Mouse (Mus musculus): ENCODE results near the gene Ak3. TPM values are rescaled to one million over a fixed set of nuclear protein-coding genes. Genes with fewer than 3 reads are reported as not detected.
A peak's percentile ranks its signal among the peaks of the same experiment; 100 is the strongest.

Ak3 gene
- 82.9 and 85.3 TPM in 2 replicates for polyA plus RNA-seq (2016; fragmentation: Nextera tagmentation; extraction: Ambion mirVana)

DNA sequence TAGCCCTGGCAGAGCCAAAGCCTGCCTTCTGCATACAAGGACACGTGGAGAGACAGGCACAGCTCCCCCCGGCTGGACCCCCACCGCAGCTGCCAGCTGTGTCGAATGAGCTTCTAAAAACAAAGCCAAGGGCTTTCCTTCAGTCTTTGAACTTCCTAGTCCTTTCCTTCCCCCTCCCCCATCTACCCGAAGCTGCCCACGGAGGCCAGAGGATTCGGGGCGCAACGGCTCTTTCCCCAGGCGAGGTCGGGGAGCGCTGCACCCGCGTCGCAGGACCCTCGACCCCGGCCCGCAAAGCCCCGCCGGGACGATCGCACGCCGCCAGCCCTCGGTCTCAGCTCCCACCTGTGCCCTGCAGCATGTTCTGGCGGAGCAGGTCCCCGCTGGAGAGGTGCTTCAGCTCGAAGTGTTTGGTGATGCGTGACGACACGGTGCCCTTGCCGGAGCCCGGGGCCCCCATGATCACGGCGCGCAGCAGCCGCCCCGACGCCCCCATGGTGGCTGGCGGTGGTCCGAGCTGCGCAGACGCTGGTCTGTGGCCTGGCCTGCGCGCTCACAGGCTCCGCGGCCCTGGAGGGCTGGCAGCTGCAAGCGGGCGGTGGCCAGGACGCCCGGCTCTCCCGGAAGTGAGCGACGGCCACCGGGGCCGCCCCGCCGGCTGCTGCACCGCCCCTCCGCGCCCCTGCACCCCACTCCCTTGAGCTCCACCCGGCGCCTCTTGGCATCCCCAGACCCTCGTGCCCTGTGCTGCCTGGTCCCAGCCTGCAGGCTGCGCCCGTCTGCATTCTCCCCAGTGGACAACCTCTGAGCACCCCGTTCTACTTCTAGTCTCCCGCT is at the start of gene Ak3:
Gene Ak3 (minus strand): TSS at position 628 of the 837 bp plus-strand sequence.
- Histone ChIP-seq H3K9me3 (no peaks in the 10 kb centered on the region), H3K27ac (peak within 1 kb of the TSS; percentile 97), H3K27me3 (ENCODE audit: poor library complexity, severe bottlenecking) (0 out of 2 replicates have a peak, but pooled peaks cover 8% of the 10 kb centered on the region), H3K4me3 (peak within 1 kb of the TSS; percentile 85), H3K36me3 (replicated peaks) (peaks cover 3% of the 10 kb centered on the region; the same call in 1 of the 2 replicates), H3K4me1 (peaks cover 62% of the 10 kb centered on the region)
- peak; percentile 72 for DNase-seq (ENCODE audit: extremely low spot score, low spot score)
- WGBS = under 1% methylated on average over 68 of the region's 68 CpGs

DNA sequence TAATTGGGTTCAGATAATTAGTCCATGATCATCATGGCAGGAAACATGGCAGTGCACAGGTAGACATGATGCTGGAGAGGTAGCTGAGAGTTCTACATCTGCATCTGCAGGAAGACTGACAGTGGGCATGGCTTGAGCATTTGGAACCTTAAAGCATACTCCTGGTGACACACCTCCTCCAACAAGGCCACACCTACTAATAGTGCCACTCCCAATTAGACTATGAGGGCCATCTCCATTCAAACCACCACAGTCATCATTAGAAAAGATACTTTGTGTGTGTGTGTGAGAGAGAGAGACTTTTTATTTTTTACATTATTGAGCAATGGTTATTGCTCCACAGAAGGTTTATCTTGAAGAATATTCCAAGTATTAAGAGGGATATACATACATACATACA is 44.4 kb upstream of the Ak3 start:
- no peak overlapping the region for H3K27ac ChIP-seq
- no peaks in the 10 kb centered on the region for H3K9me3 ChIP-seq
- H3K4me1 ChIP-seq = no peaks in the 10 kb centered on the region
- no peak for DNase-seq (ENCODE audit: extremely low spot score, low spot score)
- no peak overlapping the region for H3K4me3 ChIP-seq
- no peaks in the 10 kb centered on the region for H3K36me3 ChIP-seq (replicated peaks)
- no peaks in the 10 kb centered on the region for H3K27me3 ChIP-seq (ENCODE audit: poor library complexity, severe bottlenecking)

DNA sequence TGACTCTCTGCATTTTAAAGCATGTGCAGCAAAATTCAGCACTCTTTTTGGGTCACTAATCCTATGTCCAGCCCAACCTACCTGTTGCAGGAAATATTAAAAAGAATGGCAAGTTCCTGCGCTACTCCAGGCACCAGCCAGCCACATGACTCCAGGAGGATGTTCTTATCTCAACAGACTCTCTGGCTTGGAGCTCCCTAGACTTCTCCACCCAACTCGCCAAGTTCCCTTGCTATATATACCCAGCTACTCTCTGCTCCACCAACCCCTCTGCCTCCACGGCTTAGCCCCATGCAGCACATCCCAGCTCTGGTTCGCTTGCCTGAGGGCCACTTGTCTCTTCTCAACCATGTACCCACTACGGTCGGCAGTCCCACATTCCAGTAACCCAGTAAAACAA is 40.9 kb upstream of the Ak3 start:
- Histone ChIP-seq H3K4me3 (no peak overlapping the region), H3K4me1 (no peaks in the 10 kb centered on the region), H3K27me3 (ENCODE audit: poor library complexity, severe bottlenecking) (no peaks in the 10 kb centered on the region), H3K27ac (no peak overlapping the region), H3K36me3 (replicated peaks) (no peaks in the 10 kb centered on the region), H3K9me3 (peaks cover 1% of the 10 kb centered on the region; the same call in 1 of the 2 replicates)
- 88% methylated on average over 6 of the region's 6 CpGs for WGBS
- no peak for DNase-seq (ENCODE audit: extremely low spot score, low spot score)

DNA sequence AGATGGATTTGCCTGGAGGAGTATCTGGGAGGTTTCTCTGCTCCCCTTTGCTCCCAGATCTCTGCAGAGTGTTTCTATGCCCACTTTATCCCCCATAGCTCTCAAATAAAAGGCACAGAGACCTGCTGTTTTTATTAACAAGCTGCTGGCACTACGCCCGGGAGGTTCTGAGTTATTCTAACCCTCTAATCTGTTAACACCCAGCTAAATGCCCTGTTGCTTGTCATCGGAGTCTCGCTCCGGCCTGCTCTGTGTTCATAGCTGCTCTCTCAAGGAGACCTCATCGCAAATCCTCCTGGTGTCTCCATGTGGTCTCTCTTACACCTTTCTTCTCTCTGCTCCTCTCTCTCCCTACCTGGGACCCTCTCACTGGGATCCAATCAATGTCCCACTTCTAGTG is 27.0 kb upstream of the Ak3 start:
- H3K27me3 ChIP-seq (ENCODE audit: poor library complexity, severe bottlenecking) = no peaks in the 10 kb centered on the region
- H3K36me3 ChIP-seq (replicated peaks) = no peaks in the 10 kb centered on the region
- H3K27ac ChIP-seq = no peak overlapping the region
- no peak for DNase-seq (ENCODE audit: extremely low spot score, low spot score)
- 86% methylated on average over 6 of the region's 6 CpGs for WGBS
- no peaks in the 10 kb centered on the region for H3K9me3 ChIP-seq
- no peak overlapping the region for H3K4me3 ChIP-seq
- H3K4me1 ChIP-seq = no peaks in the 10 kb centered on the region; the same call in 1 of the 2 replicates

DNA sequence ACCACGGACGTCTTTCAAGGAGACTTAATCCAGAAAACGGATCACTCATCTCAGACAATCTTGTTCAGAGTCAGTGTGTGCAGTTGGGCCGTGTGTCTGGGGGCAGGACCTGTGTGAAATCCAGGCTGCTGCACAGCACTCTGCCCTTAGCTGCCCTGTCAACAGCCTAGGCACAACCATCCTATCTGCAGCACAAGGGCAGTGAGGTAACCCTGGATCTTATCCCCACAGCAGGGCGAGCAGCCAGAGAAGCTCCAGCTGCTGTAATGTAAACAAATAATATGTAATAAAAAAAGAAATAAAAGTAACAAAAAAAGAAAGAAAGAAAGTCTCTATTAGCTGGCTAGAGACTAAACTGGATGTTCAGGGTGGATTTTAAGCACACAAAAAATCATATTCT is 21.4 kb upstream of the Ak3 start:
- no peak overlapping the region for H3K27ac ChIP-seq
- 86% methylated on average over 5 of the region's 5 CpGs for WGBS
- peaks cover 19% of the 10 kb centered on the region for H3K4me1 ChIP-seq
- H3K36me3 ChIP-seq (replicated peaks) = no peaks in the 10 kb centered on the region
- no peaks in the 10 kb centered on the region for H3K27me3 ChIP-seq (ENCODE audit: poor library complexity, severe bottlenecking)
- H3K9me3 ChIP-seq = no peaks in the 10 kb centered on the region
- H3K4me3 ChIP-seq = no peak overlapping the region
- no peak for DNase-seq (ENCODE audit: extremely low spot score, low spot score)

DNA sequence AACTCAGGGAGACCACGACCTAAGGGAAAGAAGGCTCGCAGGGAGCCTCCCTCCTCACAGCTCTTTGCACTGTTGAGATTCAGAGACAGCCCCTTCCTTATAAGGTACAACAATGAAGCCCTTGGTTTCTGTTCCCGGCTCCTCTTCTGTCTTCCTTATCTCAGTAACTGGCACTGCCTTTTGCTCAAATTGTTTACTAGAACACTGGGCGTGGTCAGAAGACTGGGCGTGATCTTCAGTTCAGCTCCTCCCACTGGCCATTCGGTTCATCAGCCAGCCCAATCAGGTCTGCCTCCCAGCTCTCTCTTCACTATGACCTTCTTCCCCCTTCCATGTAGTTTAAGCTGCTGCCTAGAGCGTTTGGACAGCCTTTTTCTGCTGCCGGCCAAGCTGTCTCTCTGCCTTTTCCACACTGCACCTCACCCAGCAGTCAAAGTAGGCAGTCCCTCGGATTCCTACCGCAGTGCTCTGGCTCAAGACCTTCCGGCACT is 19.3 kb upstream of the Ak3 start:
- H3K27ac ChIP-seq = peak overlapping the region; percentile 67
- H3K4me1 ChIP-seq = peaks cover 27% of the 10 kb centered on the region
- H3K4me3 ChIP-seq = peak overlapping the region; percentile 36
- H3K9me3 ChIP-seq = no peaks in the 10 kb centered on the region
- no peaks in the 10 kb centered on the region for H3K36me3 ChIP-seq (replicated peaks)
- no peaks in the 10 kb centered on the region for H3K27me3 ChIP-seq (ENCODE audit: poor library complexity, severe bottlenecking)
- WGBS = 15% methylated on average over 11 of the region's 11 CpGs
- peak; percentile 50 for DNase-seq (ENCODE audit: extremely low spot score, low spot score)

DNA sequence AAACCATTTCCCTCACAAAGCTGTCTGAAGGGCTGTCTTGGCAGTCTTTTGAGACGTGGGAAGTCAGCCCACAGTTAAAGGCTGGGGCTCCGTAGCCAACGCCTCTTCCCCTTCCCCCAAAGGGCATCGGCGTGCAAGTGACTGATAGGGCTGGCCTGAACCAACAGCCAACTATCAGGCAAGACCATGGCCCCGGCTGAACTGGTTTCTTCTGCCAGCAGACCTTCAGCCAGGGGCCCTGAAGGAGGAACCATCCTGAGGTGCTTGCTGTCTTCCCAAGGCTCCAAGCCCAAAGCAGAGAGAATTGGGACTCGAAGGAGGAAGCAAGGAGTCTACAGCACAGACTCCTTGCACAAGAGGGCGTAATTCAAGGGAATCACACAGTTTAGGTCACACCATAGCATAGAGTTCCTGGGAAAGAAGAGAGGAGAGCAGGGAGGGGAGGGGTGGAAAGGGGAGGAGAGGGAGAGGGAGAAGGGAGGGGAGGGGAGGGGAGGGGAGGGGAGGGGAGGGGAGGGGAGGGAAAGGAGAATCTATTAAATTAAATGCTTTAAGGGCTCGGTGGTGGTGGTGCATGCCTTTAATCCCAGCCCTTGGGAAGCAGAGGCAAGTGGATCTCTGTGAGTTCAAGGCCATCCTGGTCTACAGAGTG is 16.8 kb upstream of the Ak3 start:
- Histone ChIP-seq H3K27me3 (ENCODE audit: poor library complexity, severe bottlenecking) (no peaks in the 10 kb centered on the region), H3K4me3 (no peak overlapping the region), H3K4me1 (peaks cover 38% of the 10 kb centered on the region), H3K9me3 (no peaks in the 10 kb centered on the region), H3K27ac (peak overlapping the region; percentile 70), H3K36me3 (replicated peaks) (no peaks in the 10 kb centered on the region)
- DNase-seq (ENCODE audit: extremely low spot score, low spot score) = no peak
- 71% methylated on average over 9 of the region's 9 CpGs for WGBS

DNA sequence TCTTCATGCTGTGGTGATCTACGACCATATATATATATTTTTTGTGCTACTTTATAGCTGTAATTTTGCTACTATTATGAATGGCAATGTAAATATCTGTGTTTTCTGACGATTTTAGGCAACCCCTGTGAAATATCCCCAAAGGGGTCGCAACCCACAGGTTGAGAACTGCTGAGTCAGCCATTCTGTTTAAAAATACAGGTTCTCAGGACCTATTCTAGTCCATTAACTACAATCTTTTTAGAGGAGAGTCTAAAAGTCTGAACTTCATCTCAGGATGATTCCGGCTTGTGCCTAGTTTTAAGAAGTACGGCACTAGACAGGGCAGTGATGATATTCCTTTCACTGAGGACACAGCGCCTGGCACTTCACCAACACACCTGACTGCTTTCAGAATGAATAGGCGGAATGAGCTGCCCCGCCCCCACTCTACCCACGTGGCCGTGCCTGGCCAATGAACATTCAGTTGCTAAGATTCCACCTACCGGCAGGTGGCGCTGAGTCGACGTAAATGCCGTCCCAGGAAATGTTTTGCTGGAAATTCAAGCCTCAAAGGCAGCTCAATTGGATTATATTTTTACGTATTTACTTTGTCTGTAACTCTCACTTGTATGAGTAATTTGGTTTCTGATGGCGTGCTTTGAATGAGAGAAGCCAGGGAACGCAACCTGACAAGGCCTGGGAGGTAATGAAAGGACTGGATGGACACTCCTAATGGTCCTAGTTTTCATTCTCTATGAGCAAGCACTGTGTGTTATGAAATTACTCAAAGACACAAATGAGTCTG is 16.0 kb upstream of the Ak3 start:
- Histone ChIP-seq H3K4me1 (peaks cover 36% of the 10 kb centered on the region), H3K4me3 (peak overlapping the region; percentile 23; the same call in 1 of the 2 replicates), H3K36me3 (replicated peaks) (no peaks in the 10 kb centered on the region), H3K9me3 (no peaks in the 10 kb centered on the region), H3K27ac (peak overlapping the region; percentile 70), H3K27me3 (ENCODE audit: poor library complexity, severe bottlenecking) (no peaks in the 10 kb centered on the region)
- peak; percentile 89 for DNase-seq (ENCODE audit: extremely low spot score, low spot score)
- WGBS = 20% methylated on average over 18 of the region's 18 CpGs

DNA sequence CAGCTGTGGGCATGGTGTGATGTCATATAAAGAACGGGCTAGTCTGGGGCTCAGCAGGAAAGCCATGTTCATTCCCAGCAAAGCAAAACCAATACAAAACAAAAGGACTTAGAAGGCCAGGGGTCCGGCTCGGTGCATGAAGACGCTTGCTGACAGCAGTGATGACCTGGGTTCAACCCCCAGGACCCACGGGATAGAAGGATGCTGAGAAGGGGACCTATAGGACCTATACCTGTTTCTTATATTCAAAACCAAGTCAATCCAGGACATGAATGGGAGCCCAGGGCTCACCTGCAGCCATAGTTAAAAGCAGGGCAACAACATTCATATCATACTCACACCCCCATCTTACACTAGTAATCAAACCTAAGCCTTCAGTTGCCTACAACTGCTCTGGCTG is 15.2 kb upstream of the Ak3 start:
- peaks cover 36% of the 10 kb centered on the region for H3K4me1 ChIP-seq
- H3K9me3 ChIP-seq = no peaks in the 10 kb centered on the region
- no peaks in the 10 kb centered on the region for H3K27me3 ChIP-seq (ENCODE audit: poor library complexity, severe bottlenecking)
- H3K4me3 ChIP-seq = no peak overlapping the region
- WGBS = 84% methylated on average over 5 of the region's 5 CpGs
- no peaks in the 10 kb centered on the region for H3K36me3 ChIP-seq (replicated peaks)
- no peak for DNase-seq (ENCODE audit: extremely low spot score, low spot score)
- no peak overlapping the region for H3K27ac ChIP-seq

DNA sequence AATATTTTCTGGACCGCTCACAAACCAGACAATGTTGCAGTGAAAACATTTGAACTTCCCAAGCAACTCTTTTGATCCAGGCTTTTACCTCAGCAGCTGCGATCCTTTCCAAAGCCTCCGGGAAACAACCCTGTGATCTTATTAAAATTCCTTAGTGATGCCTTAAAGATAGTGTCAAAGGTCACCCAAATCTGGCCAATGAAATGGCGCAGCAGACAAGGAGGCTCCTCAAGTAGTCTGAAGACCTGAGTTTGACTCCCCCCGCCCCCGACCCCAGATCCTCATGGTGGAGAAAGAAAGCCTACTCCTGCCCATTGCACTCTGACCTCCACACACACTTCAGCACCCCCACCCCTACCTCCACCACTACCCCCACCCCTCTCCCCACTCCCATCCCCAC is 12.5 kb upstream of the Ak3 start:
- peaks cover 26% of the 10 kb centered on the region for H3K4me1 ChIP-seq
- no peaks in the 10 kb centered on the region for H3K9me3 ChIP-seq
- H3K36me3 ChIP-seq (replicated peaks) = no peaks in the 10 kb centered on the region
- H3K27me3 ChIP-seq (ENCODE audit: poor library complexity, severe bottlenecking) = no peaks in the 10 kb centered on the region
- WGBS = 12% methylated on average over 6 of the region's 6 CpGs
- H3K27ac ChIP-seq = peak overlapping the region; percentile 51
- H3K4me3 ChIP-seq = no peak overlapping the region
- DNase-seq (ENCODE audit: extremely low spot score, low spot score) = peak; percentile 31

DNA sequence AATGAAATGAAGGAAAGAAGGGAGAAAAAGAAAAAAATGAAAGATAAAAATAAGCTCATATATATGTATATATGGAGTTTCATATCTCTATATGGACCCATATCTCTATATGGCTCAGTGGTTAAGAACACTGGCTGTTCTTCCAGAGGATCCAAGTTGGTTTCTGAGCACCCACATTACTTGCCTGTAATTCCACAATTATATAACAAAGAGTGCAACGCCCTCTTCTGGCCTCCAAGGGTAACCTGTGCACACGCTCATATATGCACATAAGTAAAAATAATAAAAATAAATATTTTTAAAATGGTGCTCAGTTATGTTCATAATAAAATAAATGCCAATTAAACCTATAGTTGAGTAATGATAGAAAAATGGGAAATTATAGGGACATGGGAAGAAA is 11.9 kb upstream of the Ak3 start:
- no peak overlapping the region for H3K4me3 ChIP-seq
- H3K27me3 ChIP-seq (ENCODE audit: poor library complexity, severe bottlenecking) = no peaks in the 10 kb centered on the region
- H3K27ac ChIP-seq = no peak overlapping the region
- WGBS = 89% methylated on average over 2 of the region's 2 CpGs
- H3K4me1 ChIP-seq = peaks cover 26% of the 10 kb centered on the region
- no peaks in the 10 kb centered on the region for H3K9me3 ChIP-seq
- DNase-seq (ENCODE audit: extremely low spot score, low spot score) = no peak
- no peaks in the 10 kb centered on the region for H3K36me3 ChIP-seq (replicated peaks)

DNA sequence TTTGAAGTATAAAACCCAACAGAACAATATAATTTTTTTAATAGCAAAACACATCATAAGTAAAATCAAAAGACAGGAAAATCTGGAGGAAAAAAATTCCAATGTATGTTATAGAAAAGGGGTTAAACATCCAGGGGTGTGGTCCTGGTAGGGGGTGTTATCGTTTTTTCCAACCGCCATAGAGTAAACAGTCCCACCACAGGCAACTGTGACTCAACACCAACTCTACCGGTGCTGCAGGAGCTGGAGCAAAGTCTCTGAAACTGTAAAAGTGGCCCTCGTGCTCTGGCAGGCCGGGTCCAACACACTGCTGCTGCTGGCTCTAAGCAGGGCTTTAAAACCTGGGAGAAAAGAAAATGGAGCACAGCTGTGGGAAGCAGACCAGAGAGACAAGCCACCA is 11.0 kb upstream of the Ak3 start:
- H3K36me3 ChIP-seq (replicated peaks) = no peaks in the 10 kb centered on the region
- 94% methylated on average over 5 of the region's 5 CpGs for WGBS

More for the DNA sequence above, 11.0 kb upstream of the Ak3 start:
- H3K27ac ChIP-seq = no peak overlapping the region
- DNase-seq (ENCODE audit: extremely low spot score, low spot score) = no peak
- H3K4me1 ChIP-seq = peaks cover 16% of the 10 kb centered on the region
- H3K27me3 ChIP-seq (ENCODE audit: poor library complexity, severe bottlenecking) = no peaks in the 10 kb centered on the region
- no peak overlapping the region for H3K4me3 ChIP-seq
- H3K9me3 ChIP-seq = no peaks in the 10 kb centered on the region
